Mouse (Mus musculus) intestine, postnatal 0 days (tissue): ENCODE measurements around the gene Gm20695. TPM values are rescaled to one million over a fixed set of nuclear protein-coding genes. Genes with fewer than 3 reads are reported as not detected.

Source experiments
- ATAC-seq: fragments of 200-750 bp; cut with Nextera tagmentation; 2 replicates; pipeline ENCODE4 v1.8.0; 2017; ENCODE audit warnings: mild to moderate bottlenecking, moderate TSS enrichment, moderate library complexity
- H3K27ac ChIP-seq: fragments of 300-500 bp; sonication (generic); 2 replicates; pipeline ENCODE4 v1.5.1; 2014; ENCODE audit warnings: mild to moderate bottlenecking, low read depth, low read length, moderate library complexity
- H3K27me3 ChIP-seq: fragments of 300-500 bp; sonication (generic); replicated peaks from 2 replicates; pipeline ENCODE4 v1.6.1; 2014; ENCODE audit warnings: low read length, mixed read lengths; ENCODE audit not compliant: control insufficient read depth, insufficient read depth
- H3K36me3 ChIP-seq: fragments of 300-500 bp; sonication (generic); 2 replicates; pipeline ENCODE4 v1.6.1; 2014; ENCODE audit warnings: mild to moderate bottlenecking, moderate library complexity; ENCODE audit not compliant: control insufficient read depth, insufficient read depth
- H3K4me1 ChIP-seq: fragments of 300-500 bp; sonication (generic); replicated peaks from 2 replicates; pipeline ENCODE4 v1.6.1; 2014; ENCODE audit warnings: antibody characterized with exemption, low read length, mixed read lengths; ENCODE audit not compliant: control insufficient read depth, insufficient read depth
- H3K4me2 ChIP-seq: fragments of 300-500 bp; sonication (generic); replicated peaks from 2 replicates; pipeline ENCODE4 v1.6.1; 2014; ENCODE audit warnings: low read depth, mild to moderate bottlenecking, moderate library complexity
- H3K4me3 ChIP-seq: fragments of 300-500 bp; sonication (generic); 2 replicates; pipeline ENCODE4 v1.5.1; 2014; ENCODE audit warnings: low read depth, low read length
- H3K9ac ChIP-seq: fragments of 300-500 bp; sonication (generic); 2 replicates; pipeline ENCODE4 v1.6.1; 2014; ENCODE audit warnings: mild to moderate bottlenecking, low read depth, low read length
- H3K9me3 ChIP-seq: fragments of 300-500 bp; sonication (generic); 2 replicates; pipeline ENCODE4 v1.6.1; 2016; ENCODE audit warnings: mixed run types; ENCODE audit not compliant: control insufficient read depth
- CTCF ChIP-seq: sonication (generic); IDR thresholded peaks from 2 replicates; pipeline ENCODE4 v1.5.1; 2016; ENCODE audit warnings: low read depth, mild to moderate bottlenecking, control low read depth, antibody characterized with exemption, moderate library complexity
- whole genome bisulfite sequencing: fragments of 180-500 bp; shearing (Covaris S2); extraction: QIAGEN DNeasy Blood & Tissue Kit; methylation state at CpG from one replicate; pipeline ENCODE4 v1.1.7; 2014; 5-methylcytosine and 5-hydroxymethylcytosine counted together
- polyA plus RNA-seq: library from polyadenylated mRNA; unstranded; fragments of >200 nt; fragmentation: Nextera tagmentation; extraction: Ambion mirVana; gene quantifications from 2 replicates; pipeline ENCODE4 v1.2.1, GENCODE M21; 2015

Gene Gm20695
- polyA plus RNA-seq, 1 experiment from 2014 or later: 0.72 TPM

DNA sequence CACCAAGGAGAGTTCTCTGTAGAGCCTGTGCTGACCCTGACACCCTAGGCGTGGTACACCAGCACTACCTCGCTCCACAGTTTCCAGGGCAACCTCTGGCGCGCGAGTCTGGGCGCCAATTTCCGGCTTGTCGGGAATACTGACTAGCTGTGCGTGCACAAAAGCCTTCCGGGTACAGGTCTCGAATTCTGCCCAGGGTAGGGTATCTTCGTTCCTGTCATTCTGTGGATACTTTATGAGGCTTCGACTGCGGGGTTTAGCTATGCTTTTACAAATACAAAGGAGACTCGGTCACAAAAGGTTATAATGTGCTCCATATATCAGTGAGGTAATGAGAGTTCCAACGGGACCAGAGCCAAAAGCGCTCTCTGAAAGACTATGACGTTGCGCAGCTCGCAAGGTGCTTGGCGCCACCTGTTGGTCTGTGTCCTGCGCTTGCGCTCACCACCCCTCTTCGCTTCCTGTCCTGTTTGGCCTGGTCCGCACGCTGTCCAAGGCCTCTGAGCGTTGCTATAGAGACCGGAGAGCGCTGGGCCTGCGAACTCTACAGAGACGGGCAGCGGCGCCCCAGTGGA, 24.2 kb downstream of the Gm20695 start, which contains the start of the genes 1700037C18Rik and Cluap1:
TSS of gene 1700037C18Rik (minus strand) at position 153 of the 575 bp plus-strand sequence.
TSS of gene Cluap1 (plus strand) at position 265 of the 575 bp plus-strand sequence.
- peaks cover 37% of the 10 kb centered on the region for H3K36me3 ChIP-seq
- no peaks in the 10 kb centered on the region for H3K9me3 ChIP-seq
- peak within 1 kb of the TSS; percentile 56 for H3K4me3 ChIP-seq
- H3K27ac ChIP-seq: peak within 1 kb of the TSS; percentile 54; the same call in 1 of the 2 replicates
- peak within 1 kb of the TSS; percentile 88 for H3K4me2 ChIP-seq
- peak; percentile 98 for ATAC-seq
- no peaks in the 10 kb centered on the region for H3K27me3 ChIP-seq
- H3K9ac ChIP-seq: peak within 1 kb of the TSS; percentile 64
- under 1% methylated on average over 33 of the region's 33 CpGs for WGBS
- H3K4me1 ChIP-seq: no peaks in the 10 kb centered on the region
- TF ChIP-seq CTCF: peak; percentile 95

DNA sequence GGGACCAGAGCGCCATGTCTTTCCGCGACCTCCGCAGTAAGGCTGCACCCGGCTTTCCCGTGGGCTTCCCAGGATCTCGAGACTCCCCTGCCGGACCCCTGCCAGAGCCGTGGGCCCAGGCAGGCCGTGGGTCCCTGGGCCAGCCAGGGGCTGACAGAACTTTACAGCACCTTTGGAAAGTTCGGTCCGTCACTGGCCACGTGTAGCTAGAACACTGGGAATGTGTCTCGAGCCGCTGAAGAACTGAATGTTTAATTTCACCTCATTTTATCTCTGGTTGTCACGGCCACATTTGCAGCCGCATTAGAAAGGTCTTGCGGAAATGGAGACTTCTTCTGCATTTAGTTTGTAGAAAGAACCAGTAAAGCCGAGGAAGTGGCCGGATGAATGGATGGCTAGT, 24.7 kb downstream of the Gm20695 start:
- no peaks in the 10 kb centered on the region for H3K9me3 ChIP-seq
- H3K9ac ChIP-seq: peak overlapping the region; percentile 64
- no peak for TF ChIP-seq CTCF
- H3K4me1 ChIP-seq: no peaks in the 10 kb centered on the region
- no peaks in the 10 kb centered on the region for H3K27me3 ChIP-seq
- WGBS: 3% methylated on average over 20 of the region's 20 CpGs
- ATAC-seq: no peak
- peak overlapping the region; percentile 88 for H3K4me2 ChIP-seq
- peak overlapping the region; percentile 56 for H3K4me3 ChIP-seq
- peak overlapping the region; percentile 54; the same call in 1 of the 2 replicates for H3K27ac ChIP-seq
- H3K36me3 ChIP-seq: peaks cover 38% of the 10 kb centered on the region

DNA sequence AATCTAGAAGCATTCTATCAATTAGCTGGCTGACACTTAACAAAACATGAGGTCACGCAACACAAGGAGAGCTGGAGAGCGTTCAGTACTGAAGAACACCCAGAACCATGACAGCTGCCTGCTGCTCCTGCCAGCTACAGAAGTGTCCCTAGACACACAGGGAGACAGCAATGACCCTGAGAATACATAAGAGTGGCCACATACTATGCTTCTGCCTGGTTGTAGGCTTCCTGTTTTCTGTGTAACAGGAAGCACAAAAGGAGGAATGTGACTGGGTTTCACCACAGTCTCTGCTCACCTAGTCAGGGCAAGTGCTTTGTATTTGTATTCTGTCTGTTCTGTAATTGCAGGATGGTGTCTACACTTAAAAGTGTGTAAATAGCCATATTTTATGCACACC, 36.3 kb downstream of the Gm20695 start:
- H3K4me3 ChIP-seq: no peak overlapping the region
- TF ChIP-seq CTCF: no peak
- ATAC-seq: no peak
- H3K9ac ChIP-seq: no peak overlapping the region
- H3K27me3 ChIP-seq: no peaks in the 10 kb centered on the region
- peaks cover 65% of the 10 kb centered on the region for H3K36me3 ChIP-seq
- no peak overlapping the region for H3K4me2 ChIP-seq
- H3K9me3 ChIP-seq: no peaks in the 10 kb centered on the region
- no peak overlapping the region for H3K27ac ChIP-seq
- 89% methylated on average over 2 of the region's 2 CpGs for WGBS
- no peaks in the 10 kb centered on the region for H3K4me1 ChIP-seq

DNA sequence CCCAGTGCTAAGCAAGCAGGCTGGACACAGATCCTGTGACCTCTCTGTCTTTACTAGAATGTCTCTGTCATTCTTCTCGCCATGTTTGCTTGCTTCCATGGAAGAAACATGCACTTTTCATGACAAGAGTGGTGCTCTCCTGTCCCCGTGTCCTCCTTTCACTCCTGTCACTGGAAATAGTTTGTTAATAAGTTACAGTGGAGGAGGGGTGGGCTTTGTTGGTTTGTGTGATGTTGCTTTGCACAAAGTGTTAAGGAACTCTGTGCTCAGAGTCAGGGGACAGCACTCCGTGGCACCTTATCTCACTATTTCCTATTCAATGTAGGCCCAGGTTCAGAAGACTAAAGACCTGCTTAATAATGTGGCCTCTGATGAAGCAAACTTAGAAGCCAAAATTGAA, 39.1 kb downstream of the Gm20695 start:
- Histone ChIP-seq H3K27ac (no peak overlapping the region), H3K9ac (no peak overlapping the region), H3K36me3 (peaks cover 56% of the 10 kb centered on the region), H3K4me2 (no peak overlapping the region), H3K4me1 (no peaks in the 10 kb centered on the region), H3K9me3 (no peaks in the 10 kb centered on the region), H3K4me3 (no peak overlapping the region), H3K27me3 (no peaks in the 10 kb centered on the region)
- no peak for TF ChIP-seq CTCF
- WGBS: 73% methylated on average over 3 of the region's 3 CpGs
- ATAC-seq: no peak

DNA sequence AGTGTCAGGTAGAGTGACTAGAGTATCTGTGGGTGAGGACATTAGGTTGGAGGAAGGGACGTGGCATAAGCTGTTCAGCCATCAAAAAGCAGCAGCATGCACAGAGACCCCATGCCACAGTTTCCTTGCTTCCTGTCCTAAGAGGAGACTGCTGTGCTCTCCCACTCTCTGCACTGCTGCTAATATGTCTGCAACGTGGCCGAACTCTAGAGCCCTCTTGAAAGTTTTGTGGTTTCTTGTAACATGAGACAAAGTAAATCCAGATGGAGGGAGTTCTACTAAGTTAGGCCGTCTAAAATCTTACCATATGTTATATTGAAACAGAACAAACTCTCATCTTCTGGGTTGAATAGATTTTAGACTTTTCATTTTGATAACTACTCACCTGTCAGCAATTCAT, 39.5 kb downstream of the Gm20695 start:
- no peak overlapping the region for H3K27ac ChIP-seq
- H3K9ac ChIP-seq: no peak overlapping the region
- H3K27me3 ChIP-seq: no peaks in the 10 kb centered on the region
- peaks cover 53% of the 10 kb centered on the region for H3K36me3 ChIP-seq
- ATAC-seq: no peak
- no peaks in the 10 kb centered on the region for H3K4me1 ChIP-seq
- no peak overlapping the region for H3K4me2 ChIP-seq
- H3K9me3 ChIP-seq: no peaks in the 10 kb centered on the region
- no peak for TF ChIP-seq CTCF
- 88% methylated on average over 4 of the region's 4 CpGs for WGBS
- H3K4me3 ChIP-seq: no peak overlapping the region

DNA sequence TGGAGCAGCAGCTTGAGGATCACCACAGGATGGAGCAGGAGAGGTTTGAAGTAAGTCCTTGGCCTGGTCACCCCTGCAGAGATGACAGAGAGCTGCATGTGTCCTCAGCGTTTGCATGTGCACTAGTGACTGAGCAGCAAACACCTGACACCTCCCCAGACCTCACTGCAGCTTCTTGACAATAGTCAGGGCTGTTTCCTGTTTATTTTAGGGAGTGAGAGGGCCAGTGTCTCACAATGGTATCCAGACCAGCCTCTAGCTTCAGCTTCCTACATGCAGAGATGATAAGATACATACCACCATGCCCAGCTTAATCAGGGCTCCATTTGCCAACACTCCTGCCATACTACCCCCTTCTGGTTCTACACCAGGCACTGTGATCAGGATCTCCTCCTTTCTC, 44.1 kb downstream of the Gm20695 start:
- H3K27ac ChIP-seq: peak overlapping the region; percentile 8; the same call in 1 of the 2 replicates
- no peak overlapping the region for H3K9ac ChIP-seq
- H3K4me1 ChIP-seq: no peaks in the 10 kb centered on the region
- no peaks in the 10 kb centered on the region for H3K9me3 ChIP-seq
- TF ChIP-seq CTCF: no peak
- H3K27me3 ChIP-seq: no peaks in the 10 kb centered on the region
- H3K4me2 ChIP-seq: no peak overlapping the region
- 19% methylated on average over 1 of the region's 1 CpGs for WGBS
- no peak overlapping the region for H3K4me3 ChIP-seq
- no peak for ATAC-seq
- H3K36me3 ChIP-seq: peaks cover 40% of the 10 kb centered on the region

DNA sequence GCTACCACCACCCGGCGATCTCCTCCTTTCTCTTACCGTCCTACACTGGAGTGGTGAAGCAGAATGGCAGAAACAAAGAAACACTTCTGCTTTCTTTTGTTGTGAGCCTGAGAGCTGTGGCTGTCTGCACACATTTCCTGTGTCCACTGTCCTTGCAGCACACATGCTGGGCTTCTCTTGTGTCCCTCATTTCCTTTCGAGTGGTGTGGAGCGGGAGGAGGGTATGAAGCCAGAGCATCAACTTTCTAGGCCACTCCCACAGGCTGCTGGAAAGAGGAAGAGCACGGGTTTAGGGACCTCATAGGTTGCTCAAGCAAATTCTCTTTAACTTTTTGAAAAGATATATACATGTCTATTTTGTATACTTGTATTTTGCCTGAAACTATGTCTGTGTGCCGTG, 44.7 kb downstream of the Gm20695 start:
- Histone ChIP-seq H3K9ac (no peak overlapping the region), H3K27ac (no peak overlapping the region), H3K4me1 (no peaks in the 10 kb centered on the region), H3K27me3 (no peaks in the 10 kb centered on the region), H3K4me3 (no peak overlapping the region), H3K4me2 (no peak overlapping the region), H3K36me3 (peaks cover 39% of the 10 kb centered on the region), H3K9me3 (no peaks in the 10 kb centered on the region)
- 79% methylated on average over 7 of the region's 7 CpGs for WGBS
- no peak for TF ChIP-seq CTCF
- no peak for ATAC-seq
